Mouse (Mus musculus) liver, postnatal 0 days (tissue): ENCODE data around the gene B3gnt8. TPM values are rescaled to one million over a fixed set of nuclear protein-coding genes. Genes with fewer than 3 reads are reported as not detected.

Source experiments
- ATAC-seq: fragments of 200-750 bp; cut with Nextera tagmentation; 2 replicates; pipeline ENCODE4 v1.8.0; 2017; ENCODE audit warnings: mild to moderate bottlenecking, moderate library complexity
- DNase-seq: peaks from one replicate; pipeline ENCODE4 v3.0.0-alpha.2; 2016
- H3K27ac ChIP-seq: fragments of 300-500 bp; sonication (generic); 2 replicates; pipeline ENCODE4 v1.5.1; 2014; ENCODE audit warnings: antibody characterized with exemption, moderate library complexity, mild to moderate bottlenecking, low read depth
- H3K27me3 ChIP-seq: fragments of 300-500 bp; sonication (generic); 2 replicates; pipeline ENCODE4 v1.6.1; 2014; ENCODE audit warnings: low read length, control low read depth, mixed read lengths; ENCODE audit not compliant: insufficient read depth
- H3K36me3 ChIP-seq: fragments of 300-500 bp; sonication (generic); replicated peaks from 2 replicates; pipeline ENCODE4 v1.6.1; 2014; ENCODE audit warnings: mild to moderate bottlenecking, control low read depth, low read length, moderate library complexity, mixed read lengths; ENCODE audit not compliant: insufficient read depth
- H3K4me1 ChIP-seq: fragments of 300-500 bp; sonication (generic); 2 replicates; pipeline ENCODE4 v1.6.1; 2014; ENCODE audit warnings: antibody characterized with exemption, mild to moderate bottlenecking, control low read depth; ENCODE audit not compliant: insufficient read depth
- H3K4me2 ChIP-seq: fragments of 300-500 bp; sonication (generic); 2 replicates; pipeline ENCODE4 v1.6.1; 2014; ENCODE audit warnings: low read depth, mild to moderate bottlenecking, low read length, moderate library complexity, mixed read lengths
- H3K4me3 ChIP-seq: fragments of 300-500 bp; sonication (generic); 2 replicates; pipeline ENCODE4 v1.5.1; 2014; ENCODE audit warnings: low read depth, low read length
- H3K9ac ChIP-seq: fragments of 300-500 bp; sonication (generic); replicated peaks from 2 replicates; pipeline ENCODE4 v1.6.1; 2014; ENCODE audit warnings: mild to moderate bottlenecking, moderate library complexity
- H3K9me3 ChIP-seq: fragments of 300-500 bp; sonication (generic); 2 replicates; pipeline ENCODE4 v1.6.1; 2016; ENCODE audit warnings: mild to moderate bottlenecking, control low read depth, low read length, mixed read lengths
- CTCF ChIP-seq: sonication (generic); IDR thresholded peaks from 2 replicates; pipeline ENCODE4 v1.5.1; 2016; ENCODE audit warnings: antibody characterized with exemption, low read depth
- EP300 ChIP-seq: IDR thresholded peaks from 2 replicates; pipeline ENCODE4 v1.6.1; 2016; ENCODE audit warnings: antibody characterized with exemption, low read depth, mild to moderate bottlenecking
- WGBS: fragments of 180-500 bp; shearing (Covaris S2); extraction: QIAGEN DNeasy Blood & Tissue Kit; methylation state at CpG from one replicate; pipeline ENCODE4 v1.1.7; 2014; ENCODE audit not compliant: insufficient replicate concordance; 5-methylcytosine and 5-hydroxymethylcytosine counted together
- polyA plus RNA-seq: library from polyadenylated mRNA; unstranded; fragments of >200 nt; fragmentation: Nextera tagmentation; extraction: Ambion mirVana; gene quantifications from 2 replicates; pipeline ENCODE4 v1.2.1, GENCODE M21; 2015

B3gnt8 gene
- polyA plus RNA-seq, 1 experiment from 2014 or later = 3.7 TPM

DNA sequence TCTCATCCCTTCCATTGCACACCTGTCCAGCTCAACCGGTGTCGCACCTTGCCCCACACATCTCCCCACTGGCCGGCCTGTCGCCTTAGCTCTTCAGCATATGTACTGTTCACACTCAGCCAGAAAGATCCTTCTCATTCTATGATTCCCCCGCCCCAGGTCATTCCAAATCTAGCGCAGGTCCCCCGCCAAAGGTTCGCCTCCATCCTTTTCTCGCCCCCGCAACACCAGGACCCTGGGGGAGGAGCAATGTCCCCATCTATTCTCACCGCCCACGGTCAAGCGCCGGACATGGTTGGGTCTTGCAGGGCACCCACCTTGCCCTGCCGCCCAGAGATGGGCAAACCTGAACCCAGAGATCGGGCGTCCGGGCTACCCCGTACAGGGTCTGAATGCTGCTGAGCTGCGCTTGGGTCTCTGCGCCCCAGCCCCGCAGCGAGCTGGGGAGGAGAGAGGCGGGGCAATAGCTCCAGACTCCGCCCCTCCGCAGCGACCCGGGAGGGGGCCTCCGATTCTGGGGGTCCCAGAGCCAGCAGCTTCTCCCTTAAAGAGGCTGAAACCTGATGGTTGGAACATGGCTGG is 48.4 kb downstream of the B3gnt8 start, which contains the start of gene Tmem91:
Gene Tmem91, minus strand, starts transcription at position 448 of the 582 bp plus-strand sequence.
- peaks cover 9% of the 10 kb centered on the region for H3K27me3 ChIP-seq
- no peaks in the 10 kb centered on the region for H3K9me3 ChIP-seq
- peaks cover 14% of the 10 kb centered on the region for H3K4me1 ChIP-seq
- TF ChIP-seq CTCF (no peak), EP300 (no peak)
- 1% methylated on average over 29 of the region's 29 CpGs for WGBS
- ATAC-seq (no peak), DNase-seq (no peak)
- peak within 1 kb of the TSS; percentile 72 for H3K4me2 ChIP-seq
- peak within 1 kb of the TSS; percentile 48 for H3K9ac ChIP-seq
- no peaks in the 10 kb centered on the region for H3K36me3 ChIP-seq
- H3K4me3 ChIP-seq = peak within 1 kb of the TSS; percentile 36
- no peak within 1 kb of the TSS for H3K27ac ChIP-seq

DNA sequence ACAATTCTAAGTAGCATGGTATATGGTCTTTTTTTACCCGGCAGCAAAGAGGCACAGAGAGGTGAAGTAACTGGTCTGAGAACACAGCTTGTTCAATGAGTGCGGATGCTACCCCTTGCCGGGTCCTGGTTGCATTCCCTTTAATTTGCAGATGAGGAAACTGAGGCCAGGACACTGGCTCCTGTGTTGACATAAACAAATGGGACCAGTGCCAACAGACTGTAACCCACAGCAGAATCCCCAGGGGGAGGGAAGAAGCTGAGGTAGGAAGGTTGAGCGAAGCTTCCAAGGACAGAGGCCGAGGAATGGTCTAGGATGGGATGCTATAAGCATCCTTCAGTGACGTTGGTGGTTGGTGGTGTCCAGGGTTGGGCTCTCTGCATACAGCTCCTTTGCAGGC is 49.0 kb downstream of the B3gnt8 start:
- TF ChIP-seq EP300 (no peak), CTCF (no peak)
- no peak for ATAC-seq
- DNase-seq = no peak
- no peak overlapping the region for H3K9ac ChIP-seq
- peaks cover 9% of the 10 kb centered on the region for H3K27me3 ChIP-seq
- H3K36me3 ChIP-seq = no peaks in the 10 kb centered on the region
- H3K4me2 ChIP-seq = 0 out of 2 replicates have a peak overlapping the region, but pooled peaks have one; percentile 72
- H3K4me1 ChIP-seq = peaks cover 18% of the 10 kb centered on the region
- H3K27ac ChIP-seq = no peak overlapping the region
- no peaks in the 10 kb centered on the region for H3K9me3 ChIP-seq
- WGBS = 56% methylated on average over 6 of the region's 6 CpGs
- H3K4me3 ChIP-seq = no peak overlapping the region

DNA sequence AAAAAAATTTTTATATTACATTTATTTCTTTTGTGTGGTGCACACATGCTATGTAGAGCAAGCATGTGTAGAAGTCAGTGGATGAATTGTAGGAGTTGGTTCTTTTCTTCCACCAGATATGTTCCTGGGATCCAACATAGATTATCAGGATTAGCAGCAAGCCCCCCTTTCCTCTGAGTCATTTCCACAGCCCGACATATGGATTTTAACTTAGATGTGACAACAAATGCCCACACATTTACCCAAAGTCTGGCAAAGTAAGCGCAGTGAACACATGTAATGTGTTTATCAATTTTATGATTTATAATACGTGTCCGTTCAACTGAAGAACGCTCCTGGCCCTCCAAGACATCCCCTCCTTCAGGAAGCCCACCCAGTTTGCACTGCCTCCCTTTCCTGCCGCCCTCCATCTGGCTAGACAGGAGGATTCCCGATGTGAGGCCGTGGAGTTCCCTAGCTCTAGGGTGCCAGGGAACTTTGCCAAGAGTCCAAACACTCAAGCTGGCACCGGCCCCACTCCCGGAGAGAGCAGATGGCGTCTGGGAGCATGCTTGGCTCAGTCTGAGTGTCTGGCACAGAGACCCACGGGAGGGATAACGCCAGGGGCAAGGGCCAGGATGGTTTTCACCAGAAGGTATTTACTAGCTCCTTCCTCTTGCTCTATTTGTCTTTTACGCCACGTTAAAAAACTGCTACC is 49.8 kb downstream of the B3gnt8 start:
- H3K27ac ChIP-seq = no peak overlapping the region
- H3K4me2 ChIP-seq = no peak overlapping the region
- 75% methylated on average over 15 of the region's 15 CpGs for WGBS
- peaks cover 9% of the 10 kb centered on the region for H3K27me3 ChIP-seq
- no peak for TF ChIP-seq EP300
- no peak for TF ChIP-seq CTCF
- H3K36me3 ChIP-seq = no peaks in the 10 kb centered on the region
- no peaks in the 10 kb centered on the region for H3K9me3 ChIP-seq
- no peak for DNase-seq
- H3K4me1 ChIP-seq = peaks cover 21% of the 10 kb centered on the region
- no peak overlapping the region for H3K9ac ChIP-seq
- ATAC-seq = no peak
- no peak overlapping the region for H3K4me3 ChIP-seq

- peaks cover 27% of the 10 kb centered on the region for H3K4me1 ChIP-seq
- H3K9ac ChIP-seq = no peak overlapping the region
- WGBS = 87% methylated on average over 7 of the region's 7 CpGs
- no peaks in the 10 kb centered on the region for H3K36me3 ChIP-seq
- H3K4me3 ChIP-seq = no peak overlapping the region
- ATAC-seq (no peak), DNase-seq (no peak)
- H3K9me3 ChIP-seq = no peaks in the 10 kb centered on the region
- no peak overlapping the region for H3K27ac ChIP-seq
- H3K27me3 ChIP-seq = peaks cover 9% of the 10 kb centered on the region
- no peak for TF ChIP-seq EP300
- TF ChIP-seq CTCF = no peak
- no peak overlapping the region for H3K4me2 ChIP-seq
These were observed 50.6 kb downstream of the B3gnt8 start for GRCm38 (mm10) chr7:25677013-25677412.

GRCm38 (mm10) chr7:25679971-25680370 is 53.5 kb downstream of the B3gnt8 start:
- H3K4me1 ChIP-seq = peaks cover 50% of the 10 kb centered on the region
- H3K4me3 ChIP-seq = peak overlapping the region; percentile 77
- TF ChIP-seq CTCF (peak; percentile 43; the same call in 1 of the 2 replicates), EP300 (no peak)
- peaks cover 7% of the 10 kb centered on the region for H3K27me3 ChIP-seq
- H3K9me3 ChIP-seq = no peaks in the 10 kb centered on the region
- DNase-seq (peak; percentile 50), ATAC-seq (no peak)
- no peaks in the 10 kb centered on the region for H3K36me3 ChIP-seq
- H3K27ac ChIP-seq = peak overlapping the region; percentile 98
- peak overlapping the region; percentile 58 for H3K4me2 ChIP-seq
- 3% methylated on average over 6 of the region's 6 CpGs for WGBS
- peak overlapping the region; percentile 70 for H3K9ac ChIP-seq

- DNase-seq (peak; percentile 98), ATAC-seq (peak; percentile 97)
- TF ChIP-seq CTCF (no peak), EP300 (peak; percentile 78; the same call in 1 of the 2 replicates)
- Histone ChIP-seq H3K4me1 (peaks cover 48% of the 10 kb centered on the region), H3K27ac (peak within 1 kb of the TSS; percentile 98), H3K4me3 (peak within 1 kb of the TSS; percentile 77), H3K9me3 (no peaks in the 10 kb centered on the region), H3K36me3 (no peaks in the 10 kb centered on the region), H3K4me2 (peak within 1 kb of the TSS; percentile 58), H3K27me3 (peaks cover under 1% of the 10 kb centered on the region; the same call in 1 of the 2 replicates), H3K9ac (peak within 1 kb of the TSS; percentile 70)
- WGBS = under 1% methylated on average over 45 of the region's 46 CpGs
These were observed 54.2 kb downstream of the B3gnt8 start, which contains the start of gene B9d2 for GRCm38 (mm10) chr7:25680514-25681258. TSS of gene B9d2 (plus strand) at chr7:25680780.
